ENCODE assay signal across 14 mouse cellular contexts in the genomic region with DNA sequence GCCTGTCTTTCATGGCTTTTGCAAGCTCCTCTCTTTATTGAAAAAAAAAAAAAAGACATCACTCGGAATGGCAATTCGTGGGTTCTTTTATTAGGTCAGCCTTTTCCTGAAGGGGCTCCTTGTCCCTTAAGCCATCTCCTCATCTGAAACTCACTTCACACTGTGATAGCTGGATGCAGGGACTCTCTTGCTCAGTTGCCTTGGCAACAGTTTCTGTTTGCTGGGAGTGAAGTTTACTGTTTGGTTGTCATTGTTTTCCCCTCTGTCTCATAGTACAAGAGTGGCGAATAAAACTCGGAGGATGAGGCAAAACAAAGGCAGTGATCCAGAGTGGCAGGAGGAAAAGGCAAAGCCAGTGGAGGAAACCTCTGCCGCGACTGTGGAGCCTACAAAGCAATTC.
DNase-seq lines count a peak whose midpoint lies in the region; ATAC-seq and TF ChIP-seq lines count a peak whose summit lies in the region.
"Had no signal": no experiment of that assay in that cellular context is flagged by ENCODE, and none has a peak within 500 bp of the region (broad histone marks: within the 10 kb centered on the region; RNA-seq: fewer than 3 reads in every experiment).

No protein-coding gene starts in this region.

- H3K4me3 ChIP-seq in neural tube, embryonic 11.5 days (ENCODE audit: low read depth, low read length), result no peak overlapping the region
- H3K4me3 ChIP-seq in forebrain, postnatal 0 days (ENCODE audit: low read depth, low read length), result no peak overlapping the region
- H3K4me3 ChIP-seq in midbrain, embryonic 12.5 days, result no peak overlapping the region
- H3K4me3 ChIP-seq in heart, embryonic 12.5 days, result no peak overlapping the region
- H3K4me3 ChIP-seq: gastrocnemius, adult 2 months had no signal

- no peak overlapping the region for H3K4me2 ChIP-seq in neural tube, embryonic 11.5 days (ENCODE audit: low read depth)
- peak overlapping the region; percentile 10; the same call in 1 of the 2 replicates for H3K4me2 ChIP-seq in forebrain, postnatal 0 days (ENCODE audit: low read depth)
- H3K4me2 ChIP-seq in midbrain, embryonic 12.5 days (replicated peaks), result no peak overlapping the region; the same call in 1 of the 2 replicates
- H3K4me2 ChIP-seq in heart, embryonic 12.5 days, result no peak overlapping the region
- H3K4me2 ChIP-seq: lung, embryonic 14.5 days had no signal

- no peaks in the 10 kb centered on the region for H3K36me3 ChIP-seq in neural tube, embryonic 11.5 days (ENCODE audit: control insufficient read depth, insufficient read depth, low read length)
- no peaks in the 10 kb centered on the region for H3K36me3 ChIP-seq in forebrain, postnatal 0 days (ENCODE audit: insufficient read depth)
- no peaks in the 10 kb centered on the region for H3K36me3 ChIP-seq in midbrain, embryonic 12.5 days
- H3K36me3 ChIP-seq in heart, embryonic 12.5 days, result no peaks in the 10 kb centered on the region

- H3K9me3 ChIP-seq in neural tube, embryonic 11.5 days (ENCODE audit: control insufficient read depth, low read length), result no peaks in the 10 kb centered on the region
- H3K9me3 ChIP-seq in forebrain, postnatal 0 days (ENCODE audit: low read length), result no peaks in the 10 kb centered on the region
- no peaks in the 10 kb centered on the region for H3K9me3 ChIP-seq in midbrain, embryonic 12.5 days
- H3K9me3 ChIP-seq in heart, embryonic 12.5 days (replicated peaks), result peaks cover 6% of the 10 kb centered on the region; the same call in 1 of the 2 replicates

- ATAC-seq in neural tube, embryonic 11.5 days (ENCODE audit: insufficient read depth, low FRiP score, low TSS enrichment), result peak; percentile 58; the same call in 1 of the 2 replicates
- ATAC-seq in forebrain, postnatal 0 days, result peak; percentile 87
- ATAC-seq in midbrain, embryonic 12.5 days (ENCODE audit: low FRiP score, low read depth), result peak; percentile 71; the same call in 1 of the 2 replicates
- no peak for ATAC-seq in heart, embryonic 12.5 days (ENCODE audit: insufficient number of reproducible peaks, low FRiP score)
- no peak for ATAC-seq in erythroid progenitor cell, adult 5-6 weeks (replicated peaks; ENCODE audit: low FRiP score, poor library complexity, severe bottlenecking)

- H3K9ac ChIP-seq in neural tube, embryonic 11.5 days (ENCODE audit: low read length), result no peak overlapping the region
- no peak overlapping the region for H3K9ac ChIP-seq in forebrain, postnatal 0 days
- no peak overlapping the region for H3K9ac ChIP-seq in midbrain, embryonic 12.5 days (replicated peaks)
- no peak overlapping the region for H3K9ac ChIP-seq in heart, embryonic 12.5 days
- H3K9ac ChIP-seq: lung, embryonic 14.5 days had no signal

- H3K27ac ChIP-seq in neural tube, embryonic 11.5 days (ENCODE audit: low read depth, low read length), result no peak overlapping the region
- H3K27ac ChIP-seq in forebrain, postnatal 0 days (ENCODE audit: low read depth, low read length), result 0 out of 2 replicates have a peak overlapping the region, but pooled peaks have one; percentile 16
- no peak overlapping the region for H3K27ac ChIP-seq in midbrain, embryonic 12.5 days (replicated peaks)
- H3K27ac ChIP-seq in heart, embryonic 12.5 days (ENCODE audit: poor library complexity, severe bottlenecking), result no peak overlapping the region
- H3K27ac ChIP-seq: gastrocnemius, adult 2 months had no signal

- no peaks in the 10 kb centered on the region for H3K27me3 ChIP-seq in neural tube, embryonic 11.5 days (ENCODE audit: control insufficient read depth, insufficient read depth, low read length)
- no peaks in the 10 kb centered on the region for H3K27me3 ChIP-seq in forebrain, postnatal 0 days (ENCODE audit: insufficient read depth, low read length)
- 0 out of 2 replicates have a peak, but pooled peaks cover 2% of the 10 kb centered on the region for H3K27me3 ChIP-seq in midbrain, embryonic 12.5 days
- no peaks in the 10 kb centered on the region for H3K27me3 ChIP-seq in heart, embryonic 12.5 days (replicated peaks)

- 41% methylated on average over 6 of the region's 6 CpGs for WGBS in neural tube, embryonic 11.5 days
- 5% methylated on average over 6 of the region's 6 CpGs for WGBS in forebrain, postnatal 0 days
- WGBS in midbrain, embryonic 12.5 days, result 16% methylated on average over 6 of the region's 6 CpGs
- WGBS in heart, embryonic 12.5 days, result 76% methylated on average over 6 of the region's 6 CpGs

- DNase-seq in neural tube, embryonic 11.5 days (ENCODE audit: low spot score), result no peak
- no peak for DNase-seq in neural tube, embryonic 10.5 days (ENCODE audit: extremely low spot score, low spot score)
- peak; percentile 65 for DNase-seq in forebrain, postnatal 0 days
- DNase-seq in retina, embryonic 14.5 days (ENCODE audit: low spot score), result peak; percentile 12
- no peak for DNase-seq in frontal cortex, postnatal 36 days (ENCODE audit: low spot score in 2 of 2)
- DNase-seq: cerebellum, adult 11-12 months; gastrocnemius, adult 2 months; kidney, adult 2 months; liver; lung, embryonic 14.5 days; right cerebral cortex, postnatal 4 days had no signal

- TF ChIP-seq CTCF in forebrain, postnatal 0 days (IDR thresholded peaks at IDR 0.05; ENCODE audit: low read depth), result no peak

- no peaks in the 10 kb centered on the region for H3K4me1 ChIP-seq in neural tube, embryonic 11.5 days (ENCODE audit: control insufficient read depth, insufficient read depth, low read length)
- peaks cover 6% of the 10 kb centered on the region; the same call in 1 of the 2 replicates for H3K4me1 ChIP-seq in forebrain, postnatal 0 days (ENCODE audit: insufficient read depth)
- peaks cover 8% of the 10 kb centered on the region for H3K4me1 ChIP-seq in midbrain, embryonic 12.5 days
- no peaks in the 10 kb centered on the region for H3K4me1 ChIP-seq in heart, embryonic 12.5 days (replicated peaks)

Comparison
In these comparisons a context has a peak if more than half of its experiments do, and no peak if none do; other contexts are left out.
1. ATAC-seq: peak in neural tube, embryonic 11.5 days (single experiment), forebrain, postnatal 0 days (single experiment) and midbrain, embryonic 12.5 days (single experiment); none in heart, embryonic 12.5 days (single experiment) and erythroid progenitor cell, adult 5-6 weeks (single experiment).
2. DNase-seq: peak in forebrain, postnatal 0 days (single experiment) and retina, embryonic 14.5 days (single experiment); none in neural tube, embryonic 11.5 days (single experiment), neural tube, embryonic 10.5 days (single experiment) and frontal cortex, postnatal 36 days (0 of 2).